Mouse (Mus musculus) G1E (cell line): ENCODE data around the gene Klra5. TPM values are rescaled to one million over a fixed set of nuclear protein-coding genes. Genes with fewer than 3 reads are reported as not detected.
"Not testable (repeated sequence)": the region's sequence is repeated elsewhere in the genome, so short reads cannot be mapped to it uniquely, and the experiment has no call there.

Source experiments
- ATAC-seq: 2 replicates; pipeline ENCODE4 v1.8.0; 2016; ENCODE audit warnings: mild to moderate bottlenecking; ENCODE audit not compliant: insufficient number of reproducible peaks, poor library complexity, low FRiP score, severe bottlenecking; ENCODE audit errors: extremely low read depth
- DNase-seq: peaks from one replicate; pipeline ENCODE4 v3.0.0; 2012; ENCODE audit warnings: low spot score
- H3K27me3 ChIP-seq: 2 replicates; pipeline ENCODE4 v1.6.1; 2012; ENCODE audit warnings: mild to moderate bottlenecking, low read length, inconsistent platforms; ENCODE audit not compliant: insufficient read depth
- H3K36me3 ChIP-seq: replicated peaks from 2 replicates; pipeline ENCODE3; 2012; ENCODE audit warnings: mild to moderate bottlenecking, inconsistent platforms
- H3K4me1 ChIP-seq: 2 replicates; pipeline ENCODE4 v1.6.1; 2012; ENCODE audit warnings: low read depth, low read length, inconsistent platforms, mixed read lengths; ENCODE audit not compliant: insufficient read depth
- H3K4me3 ChIP-seq: 2 replicates; pipeline ENCODE4 v1.5.1; 2012; ENCODE audit warnings: low read depth, mild to moderate bottlenecking, inconsistent platforms, low read length, moderate library complexity, mixed read lengths
- H3K9me3 ChIP-seq: replicated peaks from 2 replicates; pipeline ENCODE4 v1.6.1; 2012; ENCODE audit warnings: inconsistent platforms
- CTCF ChIP-seq: IDR thresholded peaks from 2 replicates; pipeline ENCODE4 v1.5.1; 2012; ENCODE audit warnings: low read depth, low read length, inconsistent platforms, mixed read lengths
- GATA1 ChIP-seq: IDR thresholded peaks from 2 replicates; pipeline ENCODE4 v1.6.1; 2012; ENCODE audit warnings: borderline replicate concordance, low read length, inconsistent platforms, mixed read lengths
- GATA2 ChIP-seq: IDR thresholded peaks from 2 replicates; pipeline ENCODE4 v1.6.1; 2012; ENCODE audit warnings: low read depth, low read length, inconsistent platforms, borderline replicate concordance
- POLR2AphosphoS5 ChIP-seq: IDR thresholded peaks from 2 replicates; pipeline ENCODE4 v1.6.1; 2012; ENCODE audit warnings: low read depth, low read length, inconsistent platforms; ENCODE audit not compliant: insufficient replicate concordance
- TAL1 ChIP-seq: conservative IDR thresholded peaks from 2 replicates; pipeline ENCODE4 v1.6.1; 2012; ENCODE audit warnings: low read depth, low read length, inconsistent platforms, mixed read lengths
- polyA plus RNA-seq: library from polyadenylated mRNA; stranded (reverse); fragments of >175 nt; gene quantifications from 2 replicates; pipeline ENCODE4 v1.2.3, GENCODE M21; 2012
- total RNA-seq, 2 experiments: library from RNA; stranded (forward) in 1 of 2; stranded (reverse) in 1 of 2; fragments of 200-1000 nt in 1 of 2; fragments of >200 nt in 1 of 2; fragmentation: Nextera tagmentation in 1 of 2; gene quantifications; 2 replicates each; pipeline ENCODE4 v1.2.3; 2014 to 2017

Klra5 gene
- total RNA-seq (2014; fragmentation: Nextera tagmentation) (not detected in 2 replicates), total RNA-seq (2017) (not detected in 2 replicates), polyA plus RNA-seq (not detected in 2 replicates)

DNA sequence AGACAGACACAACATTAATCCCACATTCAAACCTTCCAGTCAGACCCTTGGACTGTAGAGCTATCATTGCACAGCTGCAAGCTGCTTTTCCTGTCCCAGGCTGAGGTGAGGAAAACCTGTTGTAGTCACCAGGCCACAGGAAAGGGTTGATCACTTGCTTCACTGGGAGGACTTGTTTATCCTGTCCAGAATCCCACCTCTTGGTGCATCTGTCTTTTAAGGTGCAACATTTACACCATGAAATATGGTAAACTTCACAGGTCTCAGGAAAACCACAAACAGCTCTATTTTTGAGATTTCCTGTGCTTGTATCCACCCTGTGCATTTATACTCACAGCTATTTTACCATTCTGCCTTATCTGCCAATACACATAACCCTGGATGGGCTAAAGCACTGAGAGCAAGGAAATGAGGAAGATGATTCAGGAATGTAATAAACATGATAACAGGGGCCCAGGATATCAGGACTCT lies at the start of gene Klra5:
Klra5 (minus strand) TSS at position 175 of the 471 bp plus-strand sequence.
- not testable (repeated sequence) for H3K9me3 ChIP-seq, ATAC-seq, H3K36me3 ChIP-seq, H3K4me1 ChIP-seq, H3K4me3 ChIP-seq, DNase-seq, H3K27me3 ChIP-seq

DNA sequence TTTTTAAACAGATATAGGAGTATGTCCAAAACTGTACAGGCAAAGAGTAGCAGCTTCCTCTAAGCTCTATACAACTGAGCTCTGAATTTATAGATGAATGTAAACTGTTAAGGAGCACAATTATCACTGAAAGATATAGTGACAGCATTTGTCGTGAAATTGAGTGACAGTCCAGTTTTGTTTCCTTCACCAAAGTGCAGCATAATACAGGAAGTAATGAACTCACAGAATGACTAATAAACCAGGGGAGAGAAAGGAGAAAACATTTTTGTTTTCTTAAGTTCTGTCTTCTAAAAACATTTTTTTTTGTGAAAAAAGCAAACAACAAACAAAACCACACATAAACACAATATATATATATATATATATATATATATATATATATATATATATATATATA lies 454 bp downstream of the Klra5 start:
- ATAC-seq (no peak), DNase-seq (no peak)

GRCm38 (mm10) chr6:129882525-129882924 lies 34.9 kb downstream of the Klra5 start:
- Histone ChIP-seq H3K4me3 (no peak overlapping the region), H3K4me1 (no peaks in the 10 kb centered on the region), H3K9me3 (peaks cover 4% of the 10 kb centered on the region; the same call in 1 of the 2 replicates), H3K36me3 (no peaks in the 10 kb centered on the region), H3K27me3 (no peaks in the 10 kb centered on the region)
- ATAC-seq (no peak), DNase-seq (no peak)
- TF ChIP-seq TAL1 (no peak), GATA2 (no peak), POLR2AphosphoS5 (no peak), CTCF (no peak), GATA1 (no peak)

More for the DNA sequence above, 454 bp downstream of the Klra5 start:
- no peak for TF ChIP-seq GATA1
- Histone ChIP-seq H3K27me3 (no peaks in the 10 kb centered on the region), H3K4me1 (no peaks in the 10 kb centered on the region), H3K4me3 (no peak overlapping the region), H3K36me3 (no peaks in the 10 kb centered on the region), H3K9me3 (no peaks in the 10 kb centered on the region)

DNA sequence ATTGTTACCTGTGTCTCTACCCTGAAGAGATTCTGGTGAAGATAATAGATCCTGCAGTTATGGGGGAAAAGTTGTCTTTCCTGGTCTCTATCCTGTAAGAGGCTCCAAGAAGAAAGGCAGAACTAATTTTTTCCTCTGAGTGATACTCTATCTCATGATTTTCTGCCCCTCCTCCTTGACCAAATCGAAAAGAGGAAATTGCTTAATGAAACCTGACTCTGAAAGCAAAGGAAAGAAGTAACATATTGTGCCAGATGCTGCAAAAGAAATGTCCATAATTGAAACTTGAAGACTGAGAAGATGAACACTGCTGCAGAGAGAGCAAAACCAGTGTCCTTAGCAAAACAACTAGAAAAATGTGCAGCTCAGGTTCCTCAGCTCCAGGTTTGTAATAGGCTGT lies 40.9 kb downstream of the Klra5 start, which contains the start of gene Klra17:
Klra17 (minus strand) TSS at position 124 of the 400 bp plus-strand sequence.
- ATAC-seq, result no peak
- no peaks in the 10 kb centered on the region for H3K36me3 ChIP-seq
- no peak for DNase-seq
- TF ChIP-seq GATA1, result no peak
- no peak for TF ChIP-seq POLR2AphosphoS5
- H3K4me1 ChIP-seq, result no peaks in the 10 kb centered on the region
- H3K4me3 ChIP-seq, result no peak within 1 kb of the TSS
- H3K9me3 ChIP-seq, result no peaks in the 10 kb centered on the region
- H3K27me3 ChIP-seq, result no peaks in the 10 kb centered on the region

- H3K4me1 ChIP-seq, DNase-seq, ATAC-seq, H3K27me3 ChIP-seq, H3K9me3 ChIP-seq, H3K36me3 ChIP-seq, H3K4me3 ChIP-seq: not testable (repeated sequence)
These were observed 55.1 kb downstream of the Klra5 start, which contains the start of gene Gm17631 for GRCm38 (mm10) chr6:129862349-129862748. Gene Gm17631, plus strand, starts transcription at chr6:129862649.

Other genes starting within 250 kb of the Klra5 start
- gene Klrc1, start 238.7 kb downstream of the Klra5 start, total RNA-seq (2014; fragmentation: Nextera tagmentation), result not detected in 2 replicates
- gene Klrc1, start 238.7 kb downstream of the Klra5 start, total RNA-seq (2017), result not detected in 2 replicates
- gene Klrc1, start 238.7 kb downstream of the Klra5 start, polyA plus RNA-seq, result not detected in 2 replicates
- gene Klri1, start 200.5 kb downstream of the Klra5 start, total RNA-seq (2014; fragmentation: Nextera tagmentation), result not detected in 2 replicates
- gene Klri1, start 200.5 kb downstream of the Klra5 start, total RNA-seq (2017), result not detected in 2 replicates
- gene Klri1, start 200.5 kb downstream of the Klra5 start, polyA plus RNA-seq, result not detected in 2 replicates
- gene Klri2, start 177.2 kb downstream of the Klra5 start, total RNA-seq (2014; fragmentation: Nextera tagmentation), result not detected in 2 replicates
- 0.06 and 0.16 TPM in 2 replicates for gene Klri2, start 177.2 kb downstream of the Klra5 start, total RNA-seq (2017)
- not detected in 2 replicates for gene Klri2, start 177.2 kb downstream of the Klra5 start, polyA plus RNA-seq
- not detected in 2 replicates for gene Gm156, start 133.4 kb downstream of the Klra5 start, total RNA-seq (2014; fragmentation: Nextera tagmentation)
- gene Gm156, start 133.4 kb downstream of the Klra5 start, total RNA-seq (2017), result 0.29 TPM in 1 of 2 replicates, not detected in the other
- gene Gm156, start 133.4 kb downstream of the Klra5 start, polyA plus RNA-seq, result not detected in 2 replicates
- gene Gm17631, start 55.0 kb downstream of the Klra5 start, total RNA-seq (2014; fragmentation: Nextera tagmentation), result not detected in 2 replicates
- gene Gm17631, start 55.0 kb downstream of the Klra5 start, total RNA-seq (2017), result not detected in 2 replicates
- not detected in 2 replicates for gene Gm17631, start 55.0 kb downstream of the Klra5 start, polyA plus RNA-seq
- not detected in 2 replicates for gene Klra17, start 41.0 kb downstream of the Klra5 start, total RNA-seq (2014; fragmentation: Nextera tagmentation)
- not detected in 2 replicates for gene Klra17, start 41.0 kb downstream of the Klra5 start, total RNA-seq (2017)
- not detected in 2 replicates for gene Klra17, start 41.0 kb downstream of the Klra5 start, polyA plus RNA-seq
- not detected in 2 replicates for gene Klra6, start 109.3 kb upstream of the Klra5 start, total RNA-seq (2014; fragmentation: Nextera tagmentation)
- not detected in 2 replicates for gene Klra6, start 109.3 kb upstream of the Klra5 start, total RNA-seq (2017)
- gene Klra6, start 109.3 kb upstream of the Klra5 start, polyA plus RNA-seq, result not detected in 2 replicates
- gene Klra4, start 149.6 kb upstream of the Klra5 start, total RNA-seq (2014; fragmentation: Nextera tagmentation), result not detected in 2 replicates
- 0.22 TPM in 1 of 2 replicates, not detected in the other for gene Klra4, start 149.6 kb upstream of the Klra5 start, total RNA-seq (2017)
- not detected in 2 replicates for gene Klra4, start 149.6 kb upstream of the Klra5 start, polyA plus RNA-seq
- gene Klra8, start 212.2 kb upstream of the Klra5 start, total RNA-seq (2014; fragmentation: Nextera tagmentation), result not detected in 2 replicates
- gene Klra8, start 212.2 kb upstream of the Klra5 start, total RNA-seq (2017), result not detected in 2 replicates
- not detected in 2 replicates for gene Klra8, start 212.2 kb upstream of the Klra5 start, polyA plus RNA-seq